Mouse (Mus musculus): ENCODE results near the gene Ssty2. TPM values are rescaled to one million over a fixed set of nuclear protein-coding genes. Genes with fewer than 3 reads are reported as not detected.
"Not testable (repeated sequence)": the region's sequence is repeated elsewhere in the genome, so short reads cannot be mapped to it uniquely, and the experiment has no call there.

The Ssty2 gene
- polyA plus RNA-seq (2012; rRNA removed) = 6.6 and 8.6 TPM in 2 replicates

DNA sequence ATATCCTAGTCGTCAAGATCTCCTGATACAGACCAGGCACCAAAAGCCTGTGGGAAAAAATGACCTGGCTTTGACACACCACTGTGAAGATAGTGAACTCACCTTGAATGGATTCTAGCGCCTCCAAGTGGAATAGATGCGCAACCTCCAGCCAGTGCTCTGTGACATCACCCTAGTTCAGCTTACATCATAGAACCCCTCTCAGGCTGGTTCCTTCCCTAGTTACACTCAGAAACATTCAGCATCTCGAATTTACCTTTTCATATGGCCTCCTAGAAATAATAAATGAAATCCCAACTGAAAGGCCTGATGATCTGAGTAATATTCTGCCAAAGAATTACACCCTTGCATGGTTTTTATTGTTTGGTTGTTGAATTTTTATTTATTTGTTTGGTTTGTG lies at the start of gene Ssty2:
TSS of gene Ssty2 (minus strand) at position 101 of the 400 bp plus-strand sequence.
- not testable (repeated sequence) for H3K4me1 ChIP-seq (ENCODE audit: control insufficient read depth, insufficient read depth, low read length); H3K36me3 ChIP-seq (ENCODE audit: control insufficient read depth, insufficient read depth, low read length); H3K4me3 ChIP-seq (ENCODE audit: control insufficient read depth, low read depth, low read length); H3K27me3 ChIP-seq (ENCODE audit: control insufficient read depth, insufficient read depth, low read length); H3K27ac ChIP-seq (ENCODE audit: control insufficient read depth, insufficient read depth, low read depth, low read length)

All from testis, adult 2 months (tissue).